Mouse (Mus musculus) cerebellum, postnatal 25 days (tissue): ENCODE results near the gene Asic5.

Experiments
- DNase-seq, 2 experiments: peaks; one replicate each; pipeline ENCODE4 v3.0.0; 2021; ENCODE audit warnings: mixed read lengths in 2 of 2

Gene Asic5

DNA sequence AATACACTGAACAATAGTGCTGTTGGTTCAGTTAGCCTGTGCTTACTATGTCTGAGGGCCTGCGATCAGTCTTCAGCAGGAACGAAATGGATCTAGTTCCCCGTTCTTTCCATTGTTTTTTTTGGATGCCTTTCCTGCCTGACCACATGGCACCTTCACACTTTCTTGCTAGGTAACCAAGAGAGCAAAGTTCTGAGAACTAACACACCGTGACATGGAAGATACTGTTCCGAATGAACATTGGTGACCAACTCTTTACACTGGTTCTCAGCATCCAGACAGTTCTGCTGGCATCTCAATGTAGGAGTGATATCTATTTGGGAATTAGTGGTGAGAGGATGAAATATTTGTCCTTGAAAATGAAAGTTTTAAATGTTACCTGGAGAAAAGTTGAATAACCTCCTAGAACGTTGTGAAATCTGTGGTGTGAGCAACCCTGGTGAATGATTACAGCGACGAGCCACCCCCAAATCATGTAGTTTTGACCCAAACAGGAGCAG is 40.4 kb downstream of the Asic5 start:
- DNase-seq, result no peak

DNA sequence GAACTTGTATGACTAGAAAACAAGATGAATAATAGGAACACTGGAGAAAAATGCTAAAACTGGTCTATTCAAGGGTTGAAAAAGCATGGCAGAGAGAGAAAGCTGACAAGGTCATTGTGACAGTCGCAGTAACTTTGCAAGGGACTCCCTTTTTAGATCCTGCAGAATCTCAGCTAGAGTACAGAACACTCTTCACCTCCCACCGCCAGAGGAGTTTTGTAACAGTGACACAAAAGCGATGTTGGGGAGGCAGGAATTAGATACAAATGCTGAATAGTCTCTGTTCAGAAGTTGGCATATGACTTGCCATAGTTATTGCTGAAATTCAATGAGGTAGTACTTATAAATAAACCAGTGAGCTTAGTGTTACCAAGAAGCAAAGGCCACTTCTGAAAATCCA is 41.0 kb downstream of the Asic5 start:
- DNase-seq, result no peak

DNA sequence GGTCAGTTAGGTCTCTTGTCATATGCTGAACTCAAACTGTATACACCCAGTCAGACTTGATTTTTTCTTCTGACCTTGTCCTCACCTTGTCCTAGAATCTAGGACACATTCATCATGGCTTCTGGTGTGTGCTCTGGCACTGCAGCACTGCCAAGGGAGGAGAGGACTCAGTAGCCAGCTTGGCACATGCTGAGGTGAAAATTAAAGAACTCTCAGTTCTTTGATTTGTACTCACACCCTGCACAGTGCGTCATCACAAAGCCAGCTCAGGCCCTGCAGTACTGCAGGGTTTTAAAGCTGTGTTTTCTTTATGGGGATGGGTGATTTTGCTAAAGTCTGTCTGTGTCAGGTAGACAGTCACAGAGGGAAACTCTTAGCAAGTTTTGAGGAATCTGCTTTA is 45.2 kb downstream of the Asic5 start:
- DNase-seq, result peak; percentile 13 to 40

DNA sequence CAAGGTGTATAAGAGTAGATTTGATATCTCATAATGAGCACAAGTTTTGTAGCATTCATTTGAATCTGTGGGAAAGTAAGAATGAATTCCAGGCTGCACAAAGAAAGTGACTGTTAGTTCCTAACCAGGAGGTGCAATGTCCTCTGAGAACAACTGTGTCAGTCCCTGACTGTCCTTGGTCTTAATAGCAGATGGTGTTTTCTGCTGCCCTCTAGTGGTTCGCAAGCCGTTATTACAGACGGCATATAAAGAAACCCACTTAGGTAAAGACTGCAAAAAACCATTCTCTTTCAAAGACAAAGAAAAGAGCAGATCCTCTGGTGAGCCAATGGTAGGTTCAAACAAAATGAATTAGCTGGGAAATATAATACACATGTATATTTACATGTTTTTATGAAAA is 47.1 kb downstream of the Asic5 start:
- peak; percentile 28 to 65 for DNase-seq

DNA sequence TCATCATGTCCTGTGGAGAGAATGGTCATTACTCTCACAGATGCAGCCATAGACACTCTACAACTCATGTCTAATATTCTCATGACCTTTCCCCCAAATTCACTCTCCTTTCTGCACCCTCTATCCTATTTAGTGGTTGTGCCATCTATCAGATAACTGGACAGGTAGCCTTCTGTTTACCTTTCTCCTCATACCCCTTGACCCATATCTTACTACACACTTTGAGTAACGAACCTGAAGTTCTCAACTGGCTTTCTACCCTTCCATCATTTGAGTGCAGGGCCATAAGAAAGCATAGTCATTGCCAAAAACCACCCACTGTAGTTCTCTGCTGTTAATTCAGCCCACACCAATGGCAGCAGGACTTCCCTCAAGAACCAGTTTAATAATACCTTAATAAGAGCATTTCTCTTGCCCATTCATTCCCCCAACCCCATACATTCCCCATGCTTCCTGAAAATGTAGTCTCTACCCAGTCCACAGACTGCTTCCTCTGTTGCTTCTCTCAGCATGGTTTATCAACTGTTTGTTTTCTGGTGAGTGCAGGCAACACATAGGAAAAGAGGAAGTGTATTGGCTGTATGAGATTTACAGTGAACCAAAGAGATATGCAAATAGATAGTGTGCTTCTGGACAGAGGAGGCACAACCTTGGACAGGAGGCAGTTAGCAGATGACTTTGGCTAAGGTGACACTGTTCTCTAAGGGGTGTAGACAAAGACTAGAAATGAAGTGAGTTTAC is 48.1 kb downstream of the Asic5 start:
- DNase-seq, result no peak

DNA sequence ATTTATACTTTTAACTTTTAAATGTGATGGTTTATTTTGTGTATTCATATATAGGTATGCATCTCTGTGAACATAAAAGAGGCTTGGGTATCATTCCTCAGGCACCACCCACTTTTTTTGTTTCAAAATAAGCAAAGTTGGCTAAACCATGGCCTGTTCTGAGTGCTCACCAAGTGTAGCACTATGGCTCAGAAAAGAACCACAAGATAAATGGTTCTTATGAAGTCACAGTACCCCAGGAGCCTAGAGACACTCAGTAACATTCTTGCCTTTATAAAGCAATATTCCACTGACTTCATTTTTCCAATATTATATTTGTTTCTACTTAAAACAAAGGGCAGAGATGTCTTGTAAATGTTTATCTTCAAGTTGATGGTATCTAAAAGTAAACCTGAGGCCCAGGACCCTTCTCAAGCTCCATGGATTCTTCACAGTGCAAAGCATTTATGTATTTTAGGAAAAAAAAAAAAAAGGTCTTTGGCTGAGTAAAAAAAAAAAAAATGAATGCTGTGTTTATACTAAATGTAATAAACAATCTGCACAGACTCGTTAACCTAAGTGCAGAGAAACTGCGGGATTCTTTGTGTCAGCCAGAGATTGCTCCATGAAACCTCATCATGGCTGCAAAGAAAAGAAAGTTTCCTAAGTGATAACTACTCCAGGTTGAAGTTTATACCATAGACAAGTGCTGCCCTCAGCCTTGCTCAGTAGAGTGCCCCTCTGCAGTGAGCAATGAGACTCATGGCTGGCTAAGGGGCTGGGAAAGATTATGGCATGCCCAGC is 54.4 kb downstream of the Asic5 start:
- no peak for DNase-seq

DNA sequence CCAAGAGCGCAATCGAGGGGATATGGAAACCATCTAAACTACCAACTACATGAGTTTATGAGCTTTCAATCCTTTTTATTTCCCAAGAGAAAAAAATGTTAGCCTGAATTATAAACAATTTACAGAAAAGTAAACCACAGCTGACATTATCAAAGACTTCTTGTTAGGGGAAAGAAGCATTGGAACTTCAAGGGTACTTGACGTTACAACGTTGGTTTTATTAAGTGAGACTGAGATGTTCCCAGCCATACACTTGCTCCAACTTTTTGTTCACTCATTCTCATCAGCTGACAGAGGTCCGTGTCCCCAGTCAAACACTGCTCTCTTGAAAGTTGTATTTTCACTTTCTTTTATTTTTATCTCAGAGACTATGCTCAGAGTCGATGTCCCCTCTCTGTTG is 61.6 kb downstream of the Asic5 start:
- no peak for DNase-seq

DNA sequence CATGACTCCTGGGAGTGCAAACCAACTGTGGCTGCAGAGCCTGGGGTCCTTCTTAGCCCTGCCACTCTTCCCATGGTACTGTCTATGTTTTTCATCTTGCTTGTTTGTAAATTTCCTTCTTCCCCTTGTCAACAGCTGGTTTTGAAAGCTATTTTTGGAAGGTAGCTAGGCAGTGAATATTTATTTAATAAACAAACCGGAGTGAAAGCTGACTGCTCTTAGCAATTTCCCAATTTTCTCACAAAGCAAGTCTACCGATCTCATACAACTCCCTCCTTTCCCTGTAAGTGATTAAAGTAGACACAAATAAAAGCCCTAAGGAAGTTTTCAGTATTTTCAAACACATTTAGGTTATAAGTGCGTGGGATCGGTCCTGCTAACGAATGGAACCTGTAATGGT is 62.8 kb downstream of the Asic5 start:
- DNase-seq, result no peak

DNA sequence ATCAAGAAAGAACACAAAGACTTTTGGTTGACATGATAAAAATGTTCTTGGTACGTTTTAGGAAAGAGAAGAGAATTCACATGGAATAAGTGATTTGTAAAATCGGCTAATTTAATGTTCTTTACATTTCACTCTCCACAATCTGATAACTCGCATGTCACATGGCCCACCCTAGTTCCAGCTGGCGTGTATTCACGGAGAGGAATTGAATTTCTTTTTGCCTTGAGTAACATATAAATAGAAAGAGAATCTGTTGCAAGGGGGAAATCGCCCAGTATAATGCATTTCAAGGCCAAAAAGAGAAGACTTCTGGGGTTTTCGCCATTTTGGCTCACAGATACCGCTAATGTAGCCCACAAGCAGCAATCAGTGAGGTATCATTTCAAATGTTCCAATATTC is 64.0 kb downstream of the Asic5 start:
- DNase-seq, result no peak

DNA sequence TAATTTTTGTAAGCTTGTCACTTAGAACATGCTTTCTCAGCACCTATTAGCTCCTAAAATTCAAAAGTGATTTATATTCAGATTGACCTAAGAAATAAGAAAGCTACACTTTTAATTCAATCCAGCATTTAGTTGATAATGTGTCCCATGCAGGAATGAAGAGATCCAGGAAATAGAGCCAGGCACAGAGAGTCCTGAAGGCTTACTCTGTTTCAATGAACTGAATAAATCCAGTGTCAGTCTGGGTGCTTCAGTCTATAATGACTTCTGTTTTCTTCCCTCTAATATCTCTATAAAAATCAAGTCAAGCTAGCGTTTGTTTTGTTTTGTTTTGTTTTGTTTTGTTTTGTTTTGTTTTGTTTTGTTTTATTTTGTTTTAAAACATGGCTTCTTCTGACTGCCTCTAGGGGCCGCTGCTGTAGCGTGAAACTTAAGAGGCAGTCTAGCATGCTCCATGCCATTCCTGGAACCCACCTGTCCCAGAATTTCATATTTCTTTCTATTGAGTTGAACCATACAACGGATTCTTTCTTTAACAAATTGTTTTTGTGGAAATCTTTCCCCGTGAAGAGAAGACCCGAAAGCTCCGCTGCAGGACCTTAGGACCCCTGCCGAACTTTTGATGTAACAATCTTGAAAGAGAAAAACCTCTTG is 65.1 kb downstream of the Asic5 start:
- peak; percentile 60 to 77 for DNase-seq

DNA sequence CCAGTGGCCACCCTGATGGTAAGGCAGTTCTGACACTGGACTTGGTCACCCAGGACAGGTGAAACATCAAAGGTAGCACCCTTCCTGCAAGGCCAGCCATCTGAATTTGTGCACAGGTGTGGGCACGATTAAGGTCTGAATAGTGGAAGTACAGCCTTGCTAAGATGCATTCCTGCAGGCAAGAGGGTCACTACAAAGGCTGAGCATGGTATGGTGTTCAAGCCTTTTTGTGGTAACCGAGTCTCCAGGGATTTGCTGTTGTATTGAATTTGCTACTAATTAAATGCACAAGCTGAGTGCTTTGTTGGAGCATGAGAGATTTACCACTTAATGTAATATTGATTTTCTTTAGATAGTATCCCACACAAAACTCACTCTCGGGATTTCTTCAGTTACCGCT is 66.0 kb downstream of the Asic5 start:
- no peak for DNase-seq

DNA sequence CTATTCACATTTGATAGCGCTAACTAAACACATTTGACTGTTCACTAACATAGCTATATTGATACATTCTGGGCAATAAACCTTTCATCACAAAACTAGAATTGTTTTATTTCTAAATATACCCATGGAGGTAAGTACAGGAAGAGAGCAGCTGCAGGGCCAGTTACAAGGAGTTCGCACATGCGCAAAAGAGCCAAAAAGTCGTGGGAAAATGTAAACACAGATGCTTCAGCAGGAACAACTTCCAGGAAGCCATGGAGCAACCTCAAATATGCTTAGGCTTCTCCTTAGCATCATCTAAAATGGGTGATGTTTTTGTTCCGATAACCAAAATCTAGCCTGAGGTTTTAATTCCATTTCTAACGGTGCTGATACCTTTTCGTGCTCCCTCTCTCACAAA is 66.6 kb downstream of the Asic5 start:
- DNase-seq, result no peak

DNA sequence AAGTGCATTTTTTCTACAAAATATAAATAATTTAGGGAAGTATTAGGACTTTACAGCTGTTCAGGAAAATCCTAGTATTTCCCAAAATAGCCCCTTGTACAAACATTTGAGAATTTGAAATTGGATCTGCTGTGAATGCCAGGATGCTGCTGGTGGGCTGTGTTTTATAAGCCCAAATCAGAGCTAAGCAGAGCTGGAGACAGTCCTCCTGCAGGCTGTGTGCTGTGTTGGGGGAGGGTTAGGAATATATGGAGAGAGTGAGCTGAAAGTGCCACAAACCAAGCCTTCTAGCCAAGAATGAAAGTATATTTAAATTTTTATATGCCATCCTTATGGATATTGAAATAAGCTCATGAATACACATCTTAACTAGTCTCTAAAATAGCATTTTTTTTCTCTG is 69.4 kb downstream of the Asic5 start:
- no peak for DNase-seq

DNA sequence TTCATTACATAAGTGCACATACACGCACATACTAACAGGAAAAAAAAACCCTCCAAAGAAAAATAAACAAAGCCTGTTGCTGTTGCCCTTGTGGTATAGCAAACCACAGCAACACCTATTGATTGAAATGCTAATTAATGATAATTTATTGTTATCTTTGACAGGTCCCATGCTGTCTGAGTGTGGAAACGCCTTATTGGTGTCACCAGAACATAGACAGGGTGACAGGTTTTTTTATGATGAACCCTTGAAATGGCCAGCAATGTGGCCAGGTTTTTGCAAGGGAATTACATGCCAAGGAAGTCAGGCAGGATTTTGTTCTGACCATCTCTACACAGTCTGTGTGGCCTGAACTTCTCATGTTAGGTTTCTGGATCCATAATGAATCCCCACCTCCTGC is 69.9 kb downstream of the Asic5 start:
- DNase-seq, result no peak

DNA sequence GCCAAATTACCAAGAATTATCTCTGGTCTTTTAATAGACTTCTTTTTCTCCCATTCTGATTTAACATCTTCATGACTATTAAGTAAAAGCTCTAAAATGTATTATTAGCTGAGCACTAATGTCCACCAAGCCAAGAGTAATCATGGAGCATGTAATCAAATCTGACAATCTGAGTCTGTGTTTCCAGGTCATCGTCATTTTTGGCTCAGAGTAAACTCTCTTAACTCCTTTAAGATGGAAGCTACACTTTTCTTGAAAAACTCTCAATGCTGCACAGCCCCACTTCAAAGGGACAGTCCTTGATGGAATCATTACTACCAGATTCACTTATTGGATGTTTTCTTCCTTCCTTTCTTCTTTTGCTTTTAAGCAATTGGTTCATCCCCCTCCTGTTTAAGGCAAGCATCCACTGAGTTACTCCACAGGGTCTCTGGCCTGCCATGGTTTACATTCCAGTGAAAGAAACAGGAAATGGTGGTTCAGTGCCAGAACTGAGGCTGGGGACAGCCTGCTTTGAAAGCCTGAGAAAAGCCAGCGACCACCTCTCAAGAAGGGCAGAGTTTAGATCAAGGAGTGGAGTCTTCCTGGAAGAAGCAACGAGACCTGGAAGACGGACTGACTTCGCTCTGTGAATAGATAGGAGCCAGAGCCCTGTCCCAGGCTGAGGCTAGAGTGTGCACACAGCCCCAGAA is 72.3 kb downstream of the Asic5 start:
- DNase-seq, result no peak

DNA sequence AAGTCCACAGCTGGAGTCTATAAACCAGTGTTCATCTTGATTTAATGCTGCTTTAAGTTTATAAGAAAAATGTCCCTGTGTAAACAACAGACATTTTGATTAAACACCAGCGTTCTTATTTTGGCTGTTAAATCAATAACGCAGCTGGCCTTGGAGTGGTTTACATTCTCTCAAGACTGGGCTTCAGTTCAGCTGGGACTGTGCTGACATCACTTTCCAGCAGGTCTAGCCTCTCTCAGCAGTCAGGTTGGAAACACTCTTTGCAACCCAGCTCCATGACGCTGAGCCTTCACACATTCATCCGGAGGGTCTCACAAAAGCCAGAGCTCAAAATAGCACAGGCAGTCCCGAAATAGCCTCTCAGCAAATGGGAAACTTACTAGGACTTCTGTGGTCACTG is 75.1 kb downstream of the Asic5 start:
- DNase-seq, result no peak

DNA sequence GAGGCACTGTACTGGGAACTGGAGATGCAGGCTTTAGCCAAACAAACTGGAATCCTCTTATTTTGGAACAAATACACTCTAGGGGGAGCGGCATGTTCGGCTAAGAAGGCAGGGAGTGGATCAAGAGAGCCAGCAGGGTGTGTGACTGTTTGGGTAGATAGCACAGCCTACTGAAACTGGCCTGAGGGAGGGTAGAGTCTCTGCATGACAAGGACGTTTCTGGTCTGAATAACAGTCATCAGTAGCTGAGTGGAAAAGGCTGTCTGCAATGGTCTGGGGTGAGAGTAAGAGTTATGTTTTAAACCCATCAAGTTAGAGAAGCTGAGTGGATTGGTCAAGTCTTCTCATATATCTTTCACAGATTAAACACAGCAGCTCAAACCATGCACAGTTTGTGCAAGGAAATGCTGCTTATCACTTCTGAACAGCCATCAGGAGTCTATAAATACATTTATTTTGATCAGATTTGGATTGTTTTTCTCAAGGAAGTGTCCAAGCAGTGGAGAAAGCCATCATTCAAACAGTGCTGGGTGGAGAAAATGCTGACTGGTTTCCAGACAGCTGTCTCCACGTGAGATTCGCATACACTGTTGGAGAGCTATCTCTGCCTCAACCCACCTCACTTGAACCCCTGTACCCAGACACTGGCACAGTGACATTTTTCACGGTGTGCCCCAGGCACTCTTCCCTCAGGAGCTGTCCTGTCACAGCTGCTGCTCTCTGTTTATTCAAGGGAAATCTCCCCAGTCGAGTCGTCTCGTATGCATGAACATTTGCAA is 79.5 kb downstream of the Asic5 start:
- DNase-seq, result no peak

DNA sequence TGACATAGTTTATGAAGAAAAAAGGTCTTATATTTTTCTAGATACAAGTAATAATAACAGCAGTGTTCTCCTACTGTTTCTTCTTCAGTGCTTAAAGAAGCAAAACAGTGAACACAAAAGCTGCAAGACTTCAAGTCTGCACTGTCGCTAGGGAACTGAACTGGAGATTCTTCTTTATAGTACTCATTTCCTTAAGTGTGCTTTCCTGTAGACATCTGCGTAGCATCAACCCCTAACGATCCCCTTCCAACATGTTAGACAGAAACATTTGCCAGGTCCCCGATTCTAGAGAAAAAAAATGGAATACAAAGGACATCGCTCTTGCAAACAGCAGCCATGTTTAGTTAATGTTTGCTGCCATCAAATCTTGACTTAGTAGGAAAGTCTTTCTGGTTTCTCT is 85.7 kb downstream of the Asic5 start:
- no peak for DNase-seq
